Mouse (Mus musculus) layer of hippocampus, postnatal 10 days (tissue): ENCODE measurements around the gene Sumo2. TPM values are rescaled to one million over a fixed set of nuclear protein-coding genes. Genes with fewer than 3 reads are reported as not detected.
"Not testable (repeated sequence)": the region's sequence is repeated elsewhere in the genome, so short reads cannot be mapped to it uniquely, and the experiment has no call there.

Experiments
- DNase-seq, 2 experiments: peaks; one replicate each; pipeline ENCODE4 v3.0.0; 2021; ENCODE audit warnings: low spot score in 2 of 2
- total RNA-seq, 2 experiments: library from RNA; stranded (reverse); gene quantifications; 2 replicates each; pipeline ENCODE4 v1.2.3; 2021

The Sumo2 gene
- total RNA-seq, 2 experiments from 2014 or later, result 407 to 415 TPM

- no peak for DNase-seq
Measured at GRCm38 (mm10) chr11:115488551-115489104, 47.4 kb downstream of the Sumo2 start.

DNA sequence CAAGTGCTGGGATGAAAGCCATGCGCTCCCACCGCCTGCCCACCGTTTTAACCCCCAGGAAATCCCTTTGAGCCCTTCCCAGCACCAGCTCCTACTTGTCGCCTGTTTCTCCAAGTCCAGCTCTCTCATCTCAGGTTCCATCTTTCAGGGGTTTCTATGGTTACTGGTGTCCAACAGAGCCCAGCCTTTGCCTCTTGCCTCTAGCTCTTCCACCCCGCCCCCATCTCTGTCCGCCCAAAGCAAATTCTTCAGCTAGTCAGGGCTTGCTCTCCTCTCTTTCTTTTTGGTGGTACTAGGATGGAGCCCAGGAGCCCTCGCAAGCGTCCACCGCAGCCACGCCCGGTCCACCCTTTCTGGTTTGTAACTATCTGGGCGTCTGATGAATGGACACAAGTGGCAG is 50.9 kb downstream of the Sumo2 start:
- DNase-seq, result no peak

- DNase-seq, result peak; percentile 89 to 92
Measured at GRCm38 (mm10) chr11:115483726-115484125, 52.4 kb downstream of the Sumo2 start.

DNA sequence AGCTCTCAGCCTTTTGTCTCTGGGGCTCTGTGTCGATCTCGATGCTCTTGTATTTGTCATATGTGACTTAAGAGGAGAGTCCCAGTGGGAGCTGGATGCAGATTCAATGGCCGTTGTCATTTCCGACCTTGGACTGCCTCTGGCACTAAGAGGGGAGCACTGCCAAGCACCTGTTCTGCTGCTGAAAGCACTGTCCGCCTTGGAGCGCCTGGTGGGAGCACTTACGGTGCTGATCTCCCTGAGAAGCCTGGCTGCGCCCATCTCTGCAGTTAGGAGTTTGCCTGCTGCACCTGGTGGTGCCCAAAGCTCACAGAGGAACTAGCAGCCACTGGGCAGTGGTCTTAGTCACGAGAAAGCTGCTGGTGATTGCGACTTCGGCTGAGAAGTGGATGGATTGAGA is 52.8 kb downstream of the Sumo2 start:
- DNase-seq, result peak in 1 of 2 experiments; percentile 35

- DNase-seq, result no peak
Measured at GRCm38 (mm10) chr11:115481553-115482259, 54.4 kb downstream of the Sumo2 start.

GRCm38 (mm10) chr11:115478296-115478938 is 57.7 kb downstream of the Sumo2 start:
- DNase-seq, result no peak

DNA sequence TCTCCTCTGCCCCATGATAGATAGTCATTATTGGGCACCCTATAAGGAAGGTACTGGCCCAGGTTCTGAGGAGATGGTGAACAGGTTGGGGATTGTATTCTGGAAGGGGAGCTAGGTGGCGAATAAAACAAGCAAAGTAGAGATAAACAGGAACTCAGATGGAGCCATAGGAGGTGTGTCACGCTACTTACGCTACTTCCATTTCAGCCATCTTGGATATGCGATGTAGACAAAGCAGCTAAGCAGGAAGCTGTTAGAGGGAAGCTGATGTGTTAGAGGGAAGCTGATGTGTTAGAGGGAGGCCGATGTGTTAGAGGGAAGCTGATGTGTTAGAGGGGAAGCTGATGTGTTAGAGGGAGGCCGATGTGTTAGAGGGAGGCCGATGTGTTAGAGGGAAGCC is 58.7 kb downstream of the Sumo2 start:
- not testable (repeated sequence) for DNase-seq

DNA sequence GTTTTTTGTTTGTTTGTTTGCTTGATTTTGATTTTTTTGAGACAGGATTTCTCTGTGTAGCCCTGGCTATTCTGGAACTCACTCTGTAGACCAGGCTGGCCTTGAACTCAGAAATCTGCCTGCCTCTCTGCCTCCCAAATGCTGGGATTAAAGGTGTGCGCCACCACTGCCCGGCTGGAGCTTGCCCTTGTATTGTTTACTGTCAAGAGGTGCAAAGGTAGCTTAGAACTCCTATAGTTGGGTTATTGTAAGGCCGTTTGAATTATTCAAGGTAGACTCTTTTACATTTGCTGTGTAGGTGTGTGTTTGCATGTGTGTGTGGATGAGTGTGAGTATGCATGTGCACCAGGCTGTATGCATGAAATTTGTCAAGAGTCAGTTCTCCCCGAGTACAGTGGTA is 59.4 kb downstream of the Sumo2 start:
- DNase-seq, result not testable (repeated sequence)

DNA sequence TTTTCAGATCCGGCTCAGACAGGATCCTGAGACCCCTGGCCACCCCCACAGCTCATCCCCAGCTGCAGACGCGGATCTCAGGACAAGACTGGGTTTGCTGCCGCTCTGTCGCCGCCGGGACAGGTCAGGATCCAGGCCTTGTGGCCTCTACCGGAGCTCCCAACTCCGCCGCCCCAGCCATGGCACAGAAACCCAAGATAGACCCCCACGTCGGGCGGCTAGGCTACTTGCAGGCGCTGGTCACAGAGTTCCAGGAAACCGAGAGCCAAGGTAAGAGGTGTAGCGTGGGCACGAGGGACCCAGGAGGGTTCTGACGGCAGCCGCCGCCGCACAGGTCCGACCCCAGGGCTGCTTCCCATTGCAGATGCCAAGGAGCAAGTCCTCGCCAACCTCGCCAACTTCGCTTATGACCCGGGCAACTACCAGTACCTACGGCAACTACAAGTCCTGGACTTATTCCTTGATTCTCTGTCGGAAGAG is 60.3 kb downstream of the Sumo2 start:
- DNase-seq, result no peak

- DNase-seq, result peak; percentile 93 to 96
Measured at GRCm38 (mm10) chr11:115475025-115475757, 60.9 kb downstream of the Sumo2 start, which contains the start of gene Armc7. Gene Armc7 (plus strand): TSS chr11:115475667.

DNA sequence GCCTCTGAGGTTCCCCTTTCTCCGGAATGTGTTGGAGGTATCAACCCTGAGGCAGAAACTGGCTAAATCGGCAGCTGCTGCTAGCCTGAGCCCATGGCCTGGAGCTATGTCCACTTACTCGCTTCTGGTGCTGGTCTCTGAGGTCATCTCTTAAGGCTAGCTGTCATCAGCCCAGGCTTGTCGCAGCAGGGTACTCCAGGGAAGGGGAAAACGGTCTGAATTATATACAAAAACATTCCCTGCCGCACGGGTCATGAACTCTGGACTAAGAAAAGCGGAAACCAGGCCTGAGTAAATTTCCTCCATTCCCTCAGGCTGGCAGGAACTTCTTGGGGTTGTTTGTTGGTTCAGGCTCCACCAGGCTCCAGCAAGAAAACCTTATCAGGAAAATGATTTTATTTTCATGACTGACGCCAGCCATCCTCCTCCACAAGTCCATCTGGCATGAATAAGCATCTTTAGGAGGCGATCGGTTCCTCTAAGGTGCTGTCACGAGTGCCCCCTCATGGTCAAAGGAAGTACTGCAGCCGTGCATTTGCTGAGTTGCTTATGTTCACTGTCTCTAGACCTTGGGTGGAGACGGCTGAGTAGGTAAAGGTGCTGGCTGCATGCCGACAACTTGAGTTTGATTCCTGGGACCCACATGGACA is 62.3 kb downstream of the Sumo2 start:
- DNase-seq, result peak; percentile 95

Other genes with a start within 250 kb of the Sumo2 start
- gene Fads6, start 238.6 kb downstream of the Sumo2 start, total RNA-seq, result 1 to 10 TPM; 7.6 to 8.1 TPM
- not detected for gene Otop2, start 229.1 kb downstream of the Sumo2 start, total RNA-seq
- under 1 TPM; 0.14 to 0.16 TPM for gene Ush1g, start 214.2 kb downstream of the Sumo2 start, total RNA-seq
- under 1 TPM; 0.45 to 0.53 TPM for gene Otop3, start 201.5 kb downstream of the Sumo2 start, total RNA-seq
- gene Hid1, start 168.5 kb downstream of the Sumo2 start, total RNA-seq, result 10 to 100 TPM; 78.0 to 79.3 TPM
- 10 to 100 TPM; 18.4 to 19.1 TPM for gene Cdr2l, start 154.4 kb downstream of the Sumo2 start, total RNA-seq
- 10 to 100 TPM; 86.3 to 96.3 TPM for gene Mrpl58, start 132.5 kb downstream of the Sumo2 start, total RNA-seq
- 100 to 1,000 TPM; 406 to 440 TPM for gene Atp5h, start 116.3 kb downstream of the Sumo2 start, total RNA-seq
- gene Kctd2, start 116.1 kb downstream of the Sumo2 start, total RNA-seq, result 10 to 100 TPM; 57.6 to 66.7 TPM
- gene Trim80, start 95.7 kb downstream of the Sumo2 start, total RNA-seq, result under 1 TPM in 1 of 2 experiments, not detected in 1; 0.18 TPM
- not detected for gene Slc16a5, start 73.8 kb downstream of the Sumo2 start, total RNA-seq
- gene Armc7, start 60.6 kb downstream of the Sumo2 start, total RNA-seq, result 10 to 100 TPM; 10.3 to 11.1 TPM
- gene Nt5c, start 44.4 kb downstream of the Sumo2 start, total RNA-seq, result 10 to 100 TPM; 79.9 to 81.3 TPM
- 100 to 1,000 TPM; 315 to 332 TPM for gene Jpt1, start 21.9 kb downstream of the Sumo2 start, total RNA-seq
- gene Nup85, start 28.2 kb upstream of the Sumo2 start, total RNA-seq, result 10 to 100 TPM; 48.9 to 56.3 TPM
- 10 to 100 TPM; 50.2 to 54.2 TPM for gene Mrps7, start 67.6 kb upstream of the Sumo2 start, total RNA-seq
- 10 to 100 TPM; 48.1 to 49.1 TPM for gene Gga3, start 67.8 kb upstream of the Sumo2 start, total RNA-seq
- gene Mif4gd, start 76.7 kb upstream of the Sumo2 start, total RNA-seq, result 10 to 100 TPM; 19.4 to 19.7 TPM
- gene Slc25a19, start 92.0 kb upstream of the Sumo2 start, total RNA-seq, result 10 to 100 TPM; 52.2 to 59.5 TPM
- gene Grb2, start 172.3 kb upstream of the Sumo2 start, total RNA-seq, result 100 to 1,000 TPM; 160 to 186 TPM
- 10 to 100 TPM; 33.4 to 38.2 TPM for gene Tmem94, start 229.2 kb upstream of the Sumo2 start, total RNA-seq